Mouse (Mus musculus) inflammation-experienced regulatory T-cells (primary cell): ENCODE data around the gene Ap2s1. TPM values are rescaled to one million over a fixed set of nuclear protein-coding genes. Genes with fewer than 3 reads are reported as not detected.

Source experiments
- polyA plus RNA-seq, 2 experiments: library from polyadenylated mRNA; unstranded; fragments of 100-300 nt; shearing (Covaris generic); gene quantifications; one replicate each; pipeline ENCODE4 v1.2.1; 2017

Ap2s1 gene
- 100 to 1,000 TPM; 133 to 165 TPM for polyA plus RNA-seq

GRCm38 (mm10) chr7:16738073-16738696, at the start of gene Ap2s1:
Gene Ap2s1, plus strand, starts transcription at chr7:16738410.

GRCm38 (mm10) chr7:16721629-16722028, 16.6 kb upstream of the Ap2s1 start, which contains the start of gene Ceacam9:
Gene Ceacam9, plus strand, starts transcription at chr7:16721929.

GRCm38 (mm10) chr7:16780825-16781554, 42.8 kb downstream of the Ap2s1 start, which contains the start of gene Slc1a5:
Gene Slc1a5, plus strand, starts transcription at chr7:16781340.

Other genes starting within 250 kb of the Ap2s1 start
- 1 to 10 TPM; 4.6 to 5.1 TPM for gene Arhgap35, start 123.4 kb upstream of the Ap2s1 start, polyA plus RNA-seq
- 1 to 10 TPM in 1 of 2 experiments, under 1 TPM in 1; 0.60 to 1.8 TPM for gene Ceacam15, start 62.7 kb upstream of the Ap2s1 start, polyA plus RNA-seq
- gene Ceacam9, start 16.5 kb upstream of the Ap2s1 start, polyA plus RNA-seq = under 1 TPM in 1 of 2 experiments, not detected in 1; 0.22 TPM
- gene Slc1a5, start 42.9 kb downstream of the Ap2s1 start, polyA plus RNA-seq = 100 to 1,000 TPM; 334 to 412 TPM
- 10 to 100 TPM; 68.2 to 82.5 TPM for gene Strn4, start 77.5 kb downstream of the Ap2s1 start, polyA plus RNA-seq
- gene Fkrp, start 78.3 kb downstream of the Ap2s1 start, polyA plus RNA-seq = 10 to 100 TPM; 24.3 to 28.0 TPM
- 100 to 1,000 TPM; 175 to 246 TPM for gene Prkd2, start 104.5 kb downstream of the Ap2s1 start, polyA plus RNA-seq
- gene Dact3, start 136.9 kb downstream of the Ap2s1 start, polyA plus RNA-seq = under 1 TPM in 1 of 2 experiments, not detected in 1; 0.42 TPM
- not detected for gene Gng8, start 153.4 kb downstream of the Ap2s1 start, polyA plus RNA-seq
- gene Ptgir, start 168.1 kb downstream of the Ap2s1 start, polyA plus RNA-seq = 10 to 100 TPM in 1 of 2 experiments, 1 to 10 TPM in 1; 7.2 to 27.8 TPM
- gene Calm3, start 185.7 kb downstream of the Ap2s1 start, polyA plus RNA-seq = 100 to 1,000 TPM; 107 to 138 TPM
- gene Pnmal2, start 206.3 kb downstream of the Ap2s1 start, polyA plus RNA-seq = 1 to 10 TPM in 1 of 2 experiments, under 1 TPM in 1; 0.06 to 1.4 TPM
- under 1 TPM in 1 of 2 experiments, not detected in 1; 0.36 TPM for gene Pnmal1, start 221.3 kb downstream of the Ap2s1 start, polyA plus RNA-seq
- gene Gm42372, start 244.7 kb downstream of the Ap2s1 start, polyA plus RNA-seq = 1 to 10 TPM; 2.3 to 2.7 TPM